Mouse (Mus musculus) ovary, adult 18-20 months (tissue): Measurements from ENCODE around the gene Ephb1.

Experiments used
- DNase-seq: peaks from one replicate; pipeline ENCODE4 v3.0.0; 2022; ENCODE audit warnings: low spot score, mixed read lengths

Ephb1 gene

GRCm38 (mm10) chr9:102306645-102307415 lies 47.7 kb downstream of the Ephb1 start:
- peak; percentile 4 for DNase-seq

- DNase-seq, result no peak
Observed at GRCm38 (mm10) chr9:102305432-102306100, 48.9 kb downstream of the Ephb1 start.

- no peak for DNase-seq
Observed at GRCm38 (mm10) chr9:102304796-102305195, 49.7 kb downstream of the Ephb1 start.

GRCm38 (mm10) chr9:102303882-102304281 lies 50.6 kb downstream of the Ephb1 start:
- DNase-seq, result no peak

- no peak for DNase-seq
Observed at GRCm38 (mm10) chr9:102300985-102301384, 53.5 kb downstream of the Ephb1 start.

GRCm38 (mm10) chr9:102298741-102299140 lies 55.8 kb downstream of the Ephb1 start:
- no peak for DNase-seq

GRCm38 (mm10) chr9:102297986-102298385 lies 56.5 kb downstream of the Ephb1 start:
- DNase-seq, result no peak

GRCm38 (mm10) chr9:102297176-102297575 lies 57.3 kb downstream of the Ephb1 start:
- DNase-seq, result no peak

- DNase-seq, result no peak
Observed at GRCm38 (mm10) chr9:102293605-102294004, 60.9 kb downstream of the Ephb1 start.

- no peak for DNase-seq
Observed at GRCm38 (mm10) chr9:102291230-102291629, 63.3 kb downstream of the Ephb1 start.

GRCm38 (mm10) chr9:102288356-102288755 lies 66.1 kb downstream of the Ephb1 start:
- no peak for DNase-seq

GRCm38 (mm10) chr9:102275931-102276330 lies 78.6 kb downstream of the Ephb1 start:
- DNase-seq, result no peak

- no peak for DNase-seq
Observed at GRCm38 (mm10) chr9:102274016-102274415, 80.5 kb downstream of the Ephb1 start.

GRCm38 (mm10) chr9:102273469-102273808 lies 81.1 kb downstream of the Ephb1 start:
- DNase-seq, result no peak

GRCm38 (mm10) chr9:102272731-102273468 lies 81.6 kb downstream of the Ephb1 start:
- no peak for DNase-seq

- no peak for DNase-seq
Observed at GRCm38 (mm10) chr9:102270496-102270895, 84.0 kb downstream of the Ephb1 start.

- DNase-seq, result no peak
Observed at GRCm38 (mm10) chr9:102267311-102268027, 87.0 kb downstream of the Ephb1 start.

- no peak for DNase-seq
Observed at GRCm38 (mm10) chr9:102263760-102264159, 90.7 kb downstream of the Ephb1 start.

- no peak for DNase-seq
Observed at GRCm38 (mm10) chr9:102262100-102262501, 92.4 kb downstream of the Ephb1 start.

GRCm38 (mm10) chr9:102261511-102261910 lies 93.0 kb downstream of the Ephb1 start:
- DNase-seq, result no peak

GRCm38 (mm10) chr9:102256407-102256806 lies 98.1 kb downstream of the Ephb1 start:
- DNase-seq, result no peak

- DNase-seq, result no peak
Observed at GRCm38 (mm10) chr9:102255803-102256202, 98.7 kb downstream of the Ephb1 start.
